Mouse (Mus musculus): ENCODE data around the gene Irf1. TPM values are rescaled to one million over a fixed set of nuclear protein-coding genes. Genes with fewer than 3 reads are reported as not detected.

The Irf1 gene
- polyA plus RNA-seq, 1 experiment from 2014 or later = 15.3 TPM

GRCm38 (mm10) chr11:53804569-53805344 is 34.9 kb downstream of the Irf1 start:
- 82% methylated on average over 14 of the region's 14 CpGs for WGBS
- Histone ChIP-seq H3K9me3 (replicated peaks) (no peaks in the 10 kb centered on the region), H3K4me1 (0 out of 2 replicates have a peak, but pooled peaks cover 3% of the 10 kb centered on the region), H3K4me2 (no peak overlapping the region), H3K9ac (no peak overlapping the region), H3K36me3 (no peaks in the 10 kb centered on the region), H3K27ac (no peak overlapping the region), H3K27me3 (no peaks in the 10 kb centered on the region), H3K4me3 (replicated peaks) (no peak overlapping the region)
- no peak for ATAC-seq (replicated peaks; ENCODE audit: low FRiP score)

GRCm38 (mm10) chr11:53805786-53806185 is 36.0 kb downstream of the Irf1 start:
- WGBS = 71% methylated on average over 9 of the region's 9 CpGs
- no peak overlapping the region for H3K4me2 ChIP-seq
- no peak overlapping the region for H3K4me3 ChIP-seq (replicated peaks)
- H3K36me3 ChIP-seq = no peaks in the 10 kb centered on the region
- no peaks in the 10 kb centered on the region for H3K9me3 ChIP-seq (replicated peaks)
- no peak overlapping the region for H3K27ac ChIP-seq
- H3K27me3 ChIP-seq = no peaks in the 10 kb centered on the region
- H3K4me1 ChIP-seq = 0 out of 2 replicates have a peak, but pooled peaks cover 3% of the 10 kb centered on the region
- no peak for ATAC-seq (replicated peaks; ENCODE audit: low FRiP score)
- H3K9ac ChIP-seq = no peak overlapping the region

- Histone ChIP-seq H3K4me3 (replicated peaks) (no peak overlapping the region), H3K4me2 (no peak overlapping the region), H3K36me3 (no peaks in the 10 kb centered on the region), H3K9me3 (replicated peaks) (no peaks in the 10 kb centered on the region), H3K4me1 (0 out of 2 replicates have a peak, but pooled peaks cover 3% of the 10 kb centered on the region), H3K9ac (no peak overlapping the region), H3K27ac (no peak overlapping the region), H3K27me3 (no peaks in the 10 kb centered on the region)
- no peak for ATAC-seq (replicated peaks; ENCODE audit: low FRiP score)
- 50% methylated on average over 5 of the region's 5 CpGs for WGBS
These were observed 39.5 kb downstream of the Irf1 start for GRCm38 (mm10) chr11:53809354-53809753.

GRCm38 (mm10) chr11:53810156-53810555 is 40.3 kb downstream of the Irf1 start:
- Histone ChIP-seq H3K27me3 (no peaks in the 10 kb centered on the region), H3K4me3 (replicated peaks) (no peak overlapping the region), H3K36me3 (no peaks in the 10 kb centered on the region), H3K4me1 (0 out of 2 replicates have a peak, but pooled peaks cover 3% of the 10 kb centered on the region), H3K4me2 (no peak overlapping the region), H3K9me3 (replicated peaks) (no peaks in the 10 kb centered on the region), H3K9ac (no peak overlapping the region), H3K27ac (no peak overlapping the region)
- 64% methylated on average over 5 of the region's 5 CpGs for WGBS
- no peak for ATAC-seq (replicated peaks; ENCODE audit: low FRiP score)

GRCm38 (mm10) chr11:53810749-53811148 is 40.9 kb downstream of the Irf1 start:
- Histone ChIP-seq H3K36me3 (no peaks in the 10 kb centered on the region), H3K27me3 (no peaks in the 10 kb centered on the region), H3K4me1 (0 out of 2 replicates have a peak, but pooled peaks cover 3% of the 10 kb centered on the region), H3K4me2 (no peak overlapping the region), H3K27ac (no peak overlapping the region), H3K4me3 (replicated peaks) (no peak overlapping the region), H3K9me3 (replicated peaks) (no peaks in the 10 kb centered on the region), H3K9ac (no peak overlapping the region)
- ATAC-seq (replicated peaks; ENCODE audit: low FRiP score) = no peak
- 66% methylated on average over 2 of the region's 2 CpGs for WGBS

GRCm38 (mm10) chr11:53811312-53811711 is 41.5 kb downstream of the Irf1 start:
- 75% methylated on average over 3 of the region's 3 CpGs for WGBS

GRCm38 (mm10) chr11:53813001-53813868 is 43.4 kb downstream of the Irf1 start:
- 75% methylated on average over 16 of the region's 16 CpGs for WGBS
- Histone ChIP-seq H3K27me3 (no peaks in the 10 kb centered on the region), H3K9ac (no peak overlapping the region), H3K4me3 (replicated peaks) (no peak overlapping the region), H3K36me3 (no peaks in the 10 kb centered on the region), H3K27ac (no peak overlapping the region), H3K9me3 (replicated peaks) (no peaks in the 10 kb centered on the region), H3K4me1 (0 out of 2 replicates have a peak, but pooled peaks cover 3% of the 10 kb centered on the region), H3K4me2 (no peak overlapping the region)
- ATAC-seq (replicated peaks; ENCODE audit: low FRiP score) = no peak

More at GRCm38 (mm10) chr11:53811312-53811711, 41.5 kb downstream of the Irf1 start:
- H3K27ac ChIP-seq = no peak overlapping the region
- H3K36me3 ChIP-seq = no peaks in the 10 kb centered on the region
- H3K9ac ChIP-seq = no peak overlapping the region
- H3K4me3 ChIP-seq (replicated peaks) = no peak overlapping the region
- no peak for ATAC-seq (replicated peaks; ENCODE audit: low FRiP score)
- 0 out of 2 replicates have a peak, but pooled peaks cover 3% of the 10 kb centered on the region for H3K4me1 ChIP-seq
- no peak overlapping the region for H3K4me2 ChIP-seq
- no peaks in the 10 kb centered on the region for H3K9me3 ChIP-seq (replicated peaks)
- H3K27me3 ChIP-seq = no peaks in the 10 kb centered on the region

- Histone ChIP-seq H3K9me3 (replicated peaks) (no peaks in the 10 kb centered on the region), H3K4me1 (peaks cover 3% of the 10 kb centered on the region), H3K27ac (no peak overlapping the region), H3K4me2 (no peak overlapping the region), H3K4me3 (replicated peaks) (no peak overlapping the region), H3K36me3 (no peaks in the 10 kb centered on the region), H3K27me3 (no peaks in the 10 kb centered on the region), H3K9ac (no peak overlapping the region)
- no peak for ATAC-seq (replicated peaks; ENCODE audit: low FRiP score)
- WGBS = 56% methylated on average over 3 of the region's 3 CpGs
These were observed 45.0 kb downstream of the Irf1 start for GRCm38 (mm10) chr11:53814810-53815209.

GRCm38 (mm10) chr11:53816841-53817375 is 47.1 kb downstream of the Irf1 start:
- Histone ChIP-seq H3K27me3 (no peaks in the 10 kb centered on the region), H3K4me2 (no peak overlapping the region), H3K4me3 (replicated peaks) (no peak overlapping the region), H3K36me3 (no peaks in the 10 kb centered on the region), H3K27ac (no peak overlapping the region), H3K9ac (no peak overlapping the region), H3K9me3 (replicated peaks) (no peaks in the 10 kb centered on the region), H3K4me1 (peaks cover 6% of the 10 kb centered on the region)
- no peak for ATAC-seq (replicated peaks; ENCODE audit: low FRiP score)
- 93% methylated on average over 5 of the region's 5 CpGs for WGBS

GRCm38 (mm10) chr11:53818794-53819193 is 49.0 kb downstream of the Irf1 start:
- Histone ChIP-seq H3K4me1 (peaks cover 7% of the 10 kb centered on the region), H3K27ac (no peak overlapping the region), H3K9ac (no peak overlapping the region), H3K27me3 (no peaks in the 10 kb centered on the region), H3K4me2 (no peak overlapping the region), H3K36me3 (no peaks in the 10 kb centered on the region), H3K9me3 (replicated peaks) (no peaks in the 10 kb centered on the region), H3K4me3 (replicated peaks) (no peak overlapping the region)
- 47% methylated on average over 6 of the region's 6 CpGs for WGBS
- no peak for ATAC-seq (replicated peaks; ENCODE audit: low FRiP score)

- Histone ChIP-seq H3K36me3 (no peaks in the 10 kb centered on the region), H3K4me1 (peaks cover 7% of the 10 kb centered on the region), H3K9me3 (replicated peaks) (no peaks in the 10 kb centered on the region), H3K4me2 (no peak overlapping the region), H3K4me3 (replicated peaks) (no peak overlapping the region), H3K27me3 (no peaks in the 10 kb centered on the region), H3K9ac (no peak overlapping the region), H3K27ac (no peak overlapping the region)
- 0 out of 2 replicates have a peak, but pooled peaks have one; percentile 25 for ATAC-seq (replicated peaks; ENCODE audit: low FRiP score)
- WGBS = 94% methylated on average over 6 of the region's 6 CpGs
These were observed 49.7 kb downstream of the Irf1 start for GRCm38 (mm10) chr11:53819511-53819910.
